10 mouse cellular contexts compared by ENCODE assay signal in genomic region chr17:80887749-80888119, GRCm38 (mm10). TPM values are rescaled to one million over a fixed set of nuclear protein-coding genes. Genes with fewer than 3 reads are reported as not detected.
A peak's percentile ranks its signal among the peaks of the same experiment; 100 is the strongest.
DNase-seq lines count a peak whose midpoint lies in the region; ATAC-seq and TF ChIP-seq lines count a peak whose summit lies in the region.
"Had no signal": no experiment of that assay in that cellular context is flagged by ENCODE, and none has a peak within 500 bp of the region (broad histone marks: within the 10 kb centered on the region; RNA-seq: fewer than 3 reads in every experiment).

No protein-coding gene starts in this region.

- no peak for TF ChIP-seq POLR2A in embryonic fibroblast, embryonic 13.5 days (IDR thresholded peaks at IDR 0.05; ENCODE audit: low read depth, low read length)

- peak overlapping the region; percentile 75 for H3K27ac ChIP-seq in embryonic fibroblast, embryonic 13.5 days (ENCODE audit: insufficient read depth, low read length)
- H3K27ac ChIP-seq in heart, embryonic 15.5 days: peak overlapping the region; percentile 81
- H3K27ac ChIP-seq: liver, embryonic 14.5 days had no signal

- H3K9me3 ChIP-seq in heart, embryonic 15.5 days (replicated peaks): no peaks in the 10 kb centered on the region

- no peak for DNase-seq in adrenal gland, postnatal 25 days
- DNase-seq in urinary bladder, postnatal 10 days (ENCODE audit: low spot score): no peak
- DNase-seq in right cerebral cortex, postnatal 10 days (ENCODE audit: low spot score in 2 of 2): no peak
- DNase-seq in thymus, postnatal 36 days: no peak
- DNase-seq: thymus, postnatal 25 days had no signal

- 29% methylated on average over 8 of the region's 8 CpGs for WGBS in heart, embryonic 15.5 days

- H3K4me3 ChIP-seq in embryonic fibroblast, embryonic 13.5 days (ENCODE audit: insufficient read depth, low read length): no peak overlapping the region
- no peak overlapping the region for H3K4me3 ChIP-seq in heart, embryonic 15.5 days

- H3K36me3 ChIP-seq in heart, embryonic 15.5 days: no peaks in the 10 kb centered on the region

- H3K4me1 ChIP-seq in embryonic fibroblast, embryonic 13.5 days (ENCODE audit: control insufficient read depth, insufficient read depth, low read length): peaks cover 21% of the 10 kb centered on the region
- peaks cover 29% of the 10 kb centered on the region for H3K4me1 ChIP-seq in heart, embryonic 15.5 days (replicated peaks)

- H3K27me3 ChIP-seq in heart, embryonic 15.5 days: no peaks in the 10 kb centered on the region

- H3K9ac ChIP-seq in heart, embryonic 15.5 days: no peak overlapping the region
- H3K9ac ChIP-seq: liver, embryonic 14.5 days had no signal

- ATAC-seq in common myeloid progenitor, adult 5-6 weeks (replicated peaks; ENCODE audit: low read depth, poor library complexity, severe bottlenecking): peak; percentile 33; the same call in 1 of the 2 replicates
- peak; percentile 41; the same call in 1 of the 2 replicates for ATAC-seq in heart, embryonic 15.5 days (replicated peaks; ENCODE audit: insufficient number of reproducible peaks, insufficient read depth, low FRiP score, low read depth)
- ATAC-seq in megakaryocyte progenitor cell, adult 5-6 weeks (replicated peaks; ENCODE audit: poor library complexity): peak; percentile 47

- TF ChIP-seq CTCF in embryonic fibroblast, embryonic 13.5 days (IDR thresholded peaks at IDR 0.05; ENCODE audit: borderline replicate concordance, insufficient read depth, low read length): no peak

- peak overlapping the region; percentile 43 for H3K4me2 ChIP-seq in heart, embryonic 15.5 days

RNA-seq across cellular contexts. Expression of gene Tmem178, which starts 56.7 kb away (rescaled TPM):
- not detected in 2 replicates for total RNA-seq in common myeloid progenitor, adult 5-6 weeks (2017)
- polyA plus RNA-seq in embryonic fibroblast, embryonic 13.5 days (2011; ENCODE audit: insufficient read length, low read depth, missing spikeins): 5.6 and 18.9 TPM in 2 replicates
- polyA plus RNA-seq in heart, embryonic 15.5 days (2015; fragmentation: Nextera tagmentation; extraction: Ambion mirVana): 5.5 TPM in 2 replicates
- 2.2 and 4.8 TPM in 2 replicates for total RNA-seq in megakaryocyte progenitor cell, adult 5-6 weeks (2015)
- total RNA-seq in megakaryocyte progenitor cell, adult 5-6 weeks (2017): 1.6 and 3.2 TPM in 2 replicates
- total RNA-seq in adrenal gland, postnatal 25 days (2021): 5.3 TPM in 2 replicates
